Mouse (Mus musculus): ENCODE results near the gene Ptar1.
"Not testable (repeated sequence)": the region's sequence is repeated elsewhere in the genome, so short reads cannot be mapped to it uniquely, and the experiment has no call there.

Gene Ptar1

GRCm38 (mm10) chr19:23687296-23688021 is at the start of gene Ptar1:
Gene Ptar1 (plus strand): TSS chr19:23687429.
- DNase-seq: peak; percentile 88

DNA sequence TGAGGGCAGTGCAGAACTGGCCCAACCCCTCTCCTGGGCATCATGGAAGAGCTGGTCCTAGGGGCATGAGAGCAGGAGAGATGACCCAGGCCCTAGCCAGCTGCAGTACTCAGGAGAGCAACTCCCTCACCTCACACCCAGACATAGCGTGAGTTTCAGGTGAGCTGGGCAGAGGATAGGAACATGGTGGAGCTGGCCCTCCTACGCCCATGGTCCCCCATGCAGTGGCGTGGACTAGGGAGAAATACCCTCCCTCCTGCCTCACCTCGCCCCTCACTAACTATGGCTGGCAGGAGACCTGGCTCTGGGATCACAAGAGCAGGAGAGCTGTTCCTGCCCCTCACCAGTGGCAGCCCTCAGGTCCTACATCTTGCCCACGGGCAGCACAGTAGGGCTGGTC is 43.4 kb upstream of the Ptar1 start:
- DNase-seq: no peak

- DNase-seq: no peak
These were observed 41.9 kb upstream of the Ptar1 start for GRCm38 (mm10) chr19:23645347-23645746.

- no peak for DNase-seq
These were observed 39.9 kb upstream of the Ptar1 start for GRCm38 (mm10) chr19:23647308-23647707.

- DNase-seq: peak; percentile 3
These were observed 34.6 kb upstream of the Ptar1 start, which contains the start of gene 1700028P14Rik for GRCm38 (mm10) chr19:23652644-23653043. Gene 1700028P14Rik (minus strand): TSS chr19:23652812.

GRCm38 (mm10) chr19:23653154-23653553 is 34.1 kb upstream of the Ptar1 start:
- no peak for DNase-seq

- no peak for DNase-seq
These were observed 29.8 kb upstream of the Ptar1 start for GRCm38 (mm10) chr19:23657261-23657932.

- DNase-seq: no peak
These were observed 28.9 kb upstream of the Ptar1 start for GRCm38 (mm10) chr19:23658350-23658749.

DNA sequence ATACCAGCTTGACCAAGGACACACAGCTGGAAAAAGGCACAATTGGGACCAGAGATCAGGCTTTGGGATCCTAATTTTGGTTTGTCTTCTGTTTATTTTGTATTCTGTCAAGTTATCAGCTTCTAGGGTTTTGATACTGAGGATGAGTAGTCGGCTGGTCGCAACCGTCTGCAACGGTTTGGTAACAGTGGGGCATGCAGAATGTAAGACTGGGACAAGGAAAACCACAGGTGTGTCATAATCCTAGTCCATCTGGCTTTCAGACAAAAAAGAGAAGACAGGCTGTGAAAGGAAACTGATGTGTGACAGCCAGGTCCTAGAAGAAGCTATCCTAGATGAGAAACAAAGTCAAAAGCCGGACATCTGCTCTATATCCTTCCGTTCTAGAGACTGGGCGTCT is 23.1 kb upstream of the Ptar1 start:
- no peak for DNase-seq

GRCm38 (mm10) chr19:23668142-23668655 is 19.0 kb upstream of the Ptar1 start:
- no peak for DNase-seq

DNA sequence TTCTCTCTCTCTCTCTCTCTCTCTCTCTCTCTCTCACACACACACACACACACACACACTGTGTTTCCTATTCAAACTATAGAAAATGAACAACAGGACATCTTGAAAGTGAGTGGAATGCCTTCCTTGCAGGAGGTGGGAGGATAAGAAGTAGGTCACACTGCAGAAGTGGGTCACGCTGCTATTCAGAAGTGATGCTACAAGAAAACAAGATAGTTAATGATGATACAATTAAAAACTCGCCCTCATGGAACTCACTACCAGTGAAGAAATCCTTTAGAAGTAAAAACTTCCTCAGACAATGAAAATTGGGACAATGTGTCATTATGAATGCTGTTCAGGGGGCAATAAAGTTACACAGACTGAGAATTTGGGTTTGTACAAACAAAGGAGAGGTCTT is 14.2 kb upstream of the Ptar1 start:
- no peak for DNase-seq

- not testable (repeated sequence) for DNase-seq
These were observed 11.6 kb upstream of the Ptar1 start for GRCm38 (mm10) chr19:23675656-23676055.

GRCm38 (mm10) chr19:23686962-23687295 is 300 bp upstream of the Ptar1 start:
- no peak for DNase-seq

- no peak for DNase-seq
These were observed 1.3 kb downstream of the Ptar1 start for GRCm38 (mm10) chr19:23688421-23688946.

GRCm38 (mm10) chr19:23694344-23694743 is 7.1 kb downstream of the Ptar1 start:
- peak; percentile 60 for DNase-seq

DNA sequence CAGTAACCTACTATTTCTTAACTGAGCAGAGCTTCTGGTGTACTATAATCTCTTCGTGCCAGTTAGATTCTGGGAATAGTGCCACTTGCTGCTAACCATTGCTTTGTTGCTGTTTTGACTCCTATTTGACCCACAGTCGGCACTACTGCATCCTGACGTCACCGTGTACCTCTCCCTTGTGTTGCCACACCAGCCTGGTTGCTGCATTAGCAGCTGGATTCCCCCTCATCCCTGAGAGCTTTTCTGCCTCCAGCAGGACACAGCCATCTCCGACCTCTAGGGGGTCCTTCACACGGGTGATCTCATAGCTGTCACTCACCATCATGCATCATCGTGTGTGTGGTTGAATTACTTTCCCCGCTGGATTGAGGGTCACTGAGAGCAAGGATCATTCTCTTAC is 10.6 kb downstream of the Ptar1 start:
- DNase-seq: no peak

DNA sequence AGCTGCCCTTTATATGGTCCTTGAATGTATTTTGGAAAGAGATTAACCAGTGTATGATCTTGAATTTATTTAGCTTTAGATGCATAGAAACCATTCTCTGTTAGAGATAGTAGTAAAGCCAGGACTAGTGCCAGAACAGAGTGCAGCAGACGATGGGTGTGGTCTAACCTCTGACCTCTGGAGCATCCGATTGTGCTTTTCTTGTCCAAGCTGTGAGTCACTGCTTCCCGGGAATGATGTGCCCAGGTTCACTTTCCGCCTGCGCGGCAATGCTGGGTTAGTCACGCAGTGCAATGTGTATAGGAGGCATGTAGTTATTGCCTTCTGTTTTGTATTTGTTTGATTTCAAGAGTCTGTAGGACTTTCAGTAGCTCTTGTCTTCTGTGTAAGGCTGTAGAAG is 11.1 kb downstream of the Ptar1 start:
- DNase-seq: no peak

GRCm38 (mm10) chr19:23699131-23699530 is 11.9 kb downstream of the Ptar1 start:
- DNase-seq: no peak

DNA sequence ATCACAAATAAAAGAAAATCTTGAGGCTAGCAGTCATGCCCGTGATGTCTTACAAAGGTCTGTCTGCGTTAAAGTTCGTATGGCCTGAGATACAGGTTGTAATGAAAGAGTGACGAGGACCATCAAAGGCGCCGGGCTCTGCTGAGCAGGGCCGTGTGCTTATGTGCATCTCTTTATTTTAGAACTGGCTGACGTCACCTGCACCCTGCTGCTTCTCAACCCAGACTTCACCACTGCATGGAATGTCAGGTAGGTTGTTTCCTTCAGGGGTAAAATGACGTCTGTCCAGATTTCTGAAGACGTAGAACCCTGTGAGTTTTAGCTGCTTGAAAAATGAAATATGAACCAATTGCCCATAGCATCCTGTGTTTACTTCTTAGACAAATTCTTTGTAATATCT is 15.7 kb downstream of the Ptar1 start:
- DNase-seq: no peak

DNA sequence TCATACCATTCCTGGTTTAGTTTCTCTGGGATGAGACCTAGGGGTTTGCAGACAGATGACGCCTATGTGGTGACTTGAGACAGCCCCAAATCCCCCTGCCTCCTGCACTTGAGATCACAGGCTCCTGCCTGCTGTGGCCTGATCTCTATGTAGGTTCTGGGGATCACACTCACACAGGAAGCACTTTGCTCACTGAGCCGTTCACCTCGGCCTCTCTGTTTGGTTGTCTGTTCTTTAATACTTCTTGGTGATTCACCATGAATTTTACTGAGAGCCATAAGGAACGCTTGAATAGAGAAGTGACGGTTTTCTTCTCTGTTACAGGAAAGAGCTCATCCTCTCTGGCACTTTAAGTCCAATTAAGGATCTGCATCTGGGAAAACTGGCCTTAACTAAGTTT is 18.2 kb downstream of the Ptar1 start:
- DNase-seq: no peak

DNA sequence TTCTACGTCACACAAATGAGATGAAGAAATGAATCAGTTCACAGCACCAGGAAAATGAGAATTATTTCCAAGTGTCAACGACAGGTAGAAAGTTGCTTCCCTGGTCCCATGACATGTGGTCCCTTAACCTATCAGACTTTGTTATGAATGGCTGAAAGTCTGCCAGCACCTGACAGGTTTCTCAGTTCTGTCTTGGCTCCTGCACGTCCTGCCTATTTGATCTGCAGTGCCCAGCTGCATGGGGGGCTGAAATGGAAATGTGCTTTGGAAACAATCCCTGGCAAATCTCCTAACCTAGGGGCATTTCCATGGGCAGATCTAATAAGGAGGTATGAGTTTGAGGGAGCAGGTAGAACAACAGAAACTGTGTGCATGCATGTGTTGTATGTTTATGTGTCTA is 59.3 kb downstream of the Ptar1 start:
- DNase-seq: no peak

- DNase-seq: no peak
These were observed 69.8 kb downstream of the Ptar1 start for GRCm38 (mm10) chr19:23757011-23757410.

GRCm38 (mm10) chr19:23757961-23758553 is 70.8 kb downstream of the Ptar1 start:
- peak; percentile 95 for DNase-seq

Data from cerebellum, adult 11 months (tissue).